ENCODE assay signal across 12 mouse cellular contexts in the genomic region with DNA sequence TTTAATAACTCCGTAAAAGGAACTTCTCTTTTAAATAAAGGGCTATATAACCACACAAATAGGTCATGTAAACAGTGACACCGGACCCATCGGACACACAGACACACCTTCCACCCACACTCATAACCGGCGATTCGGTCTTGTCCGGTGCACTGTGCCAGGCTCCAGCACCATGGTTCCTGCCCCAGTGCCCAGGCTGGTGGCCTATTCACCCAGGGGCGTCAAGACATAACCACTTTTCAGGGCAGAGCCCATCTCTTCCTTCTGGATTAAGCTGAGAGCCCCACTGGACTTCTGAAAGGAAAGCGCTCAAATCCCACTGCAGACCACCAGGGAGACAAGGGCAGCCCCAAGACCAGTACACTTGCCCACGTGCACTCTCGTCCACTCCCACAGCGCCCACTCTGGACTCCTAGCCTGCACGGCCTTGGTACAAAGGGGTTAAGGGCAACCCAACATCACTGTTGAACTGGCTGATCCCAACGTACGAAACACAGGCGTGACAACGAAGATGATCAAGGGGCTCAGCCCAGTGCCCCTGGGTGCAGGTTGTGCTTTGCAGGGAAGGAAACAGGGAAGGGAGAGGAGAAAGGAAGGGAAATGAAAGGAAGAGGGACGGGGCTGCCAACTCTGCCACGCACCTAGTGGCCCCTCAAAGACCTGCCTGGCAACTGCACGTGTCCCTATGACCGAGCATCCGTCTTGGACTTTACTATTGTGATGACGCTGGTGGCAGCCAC. TPM values are rescaled to one million over a fixed set of nuclear protein-coding genes. Genes with fewer than 3 reads are reported as not detected.
A peak's percentile ranks its signal among the peaks of the same experiment; 100 is the strongest.
DNase-seq lines count a peak whose midpoint lies in the region; ATAC-seq lines count a peak whose summit lies in the region.
"Had no signal": no experiment of that assay in that cellular context is flagged by ENCODE, and none has a peak within 500 bp of the region (broad histone marks: within the 10 kb centered on the region; RNA-seq: fewer than 3 reads in every experiment).

No protein-coding gene starts in this region.

- peak overlapping the region; percentile 96; the same call in 1 of the 2 replicates for H3K4me3 ChIP-seq in forebrain, embryonic 10.5 days
- H3K4me3 ChIP-seq in forebrain, embryonic 12.5 days (replicated peaks) = no peak overlapping the region
- H3K4me3 ChIP-seq in lung, embryonic 15.5 days = peak overlapping the region; percentile 1; the same call in 1 of the 2 replicates
- no peak overlapping the region for H3K4me3 ChIP-seq in intestine, embryonic 15.5 days (replicated peaks)
- no peak overlapping the region for H3K4me3 ChIP-seq in neural tube, embryonic 13.5 days

- no peak overlapping the region for H3K4me2 ChIP-seq in forebrain, embryonic 12.5 days
- H3K4me2 ChIP-seq in lung, embryonic 15.5 days = no peak overlapping the region
- peak overlapping the region; percentile 12; the same call in 1 of the 2 replicates for H3K4me2 ChIP-seq in intestine, embryonic 15.5 days (replicated peaks)
- H3K4me2 ChIP-seq in neural tube, embryonic 13.5 days = 0 out of 2 replicates have a peak overlapping the region, but pooled peaks have one; percentile 35

- H3K9me3 ChIP-seq in forebrain, embryonic 10.5 days = no peaks in the 10 kb centered on the region
- H3K9me3 ChIP-seq in forebrain, embryonic 12.5 days = no peaks in the 10 kb centered on the region
- H3K9me3 ChIP-seq in lung, embryonic 15.5 days = no peaks in the 10 kb centered on the region
- no peaks in the 10 kb centered on the region for H3K9me3 ChIP-seq in intestine, embryonic 15.5 days
- H3K9me3 ChIP-seq in neural tube, embryonic 13.5 days = no peaks in the 10 kb centered on the region

- no peak overlapping the region for H3K9ac ChIP-seq in forebrain, embryonic 12.5 days
- H3K9ac ChIP-seq in lung, embryonic 15.5 days = no peak overlapping the region
- H3K9ac ChIP-seq in intestine, embryonic 15.5 days = no peak overlapping the region
- no peak overlapping the region for H3K9ac ChIP-seq in neural tube, embryonic 13.5 days

- H3K36me3 ChIP-seq in forebrain, embryonic 10.5 days (replicated peaks) = peaks cover 42% of the 10 kb centered on the region
- H3K36me3 ChIP-seq in forebrain, embryonic 12.5 days (replicated peaks) = peaks cover 29% of the 10 kb centered on the region
- H3K36me3 ChIP-seq in lung, embryonic 15.5 days = peaks cover 18% of the 10 kb centered on the region
- peaks cover 13% of the 10 kb centered on the region for H3K36me3 ChIP-seq in intestine, embryonic 15.5 days
- H3K36me3 ChIP-seq in neural tube, embryonic 13.5 days = peaks cover 28% of the 10 kb centered on the region

- H3K27ac ChIP-seq in forebrain, embryonic 10.5 days = no peak overlapping the region
- no peak overlapping the region for H3K27ac ChIP-seq in forebrain, embryonic 12.5 days
- H3K27ac ChIP-seq in lung, embryonic 15.5 days = no peak overlapping the region
- H3K27ac ChIP-seq in intestine, embryonic 15.5 days = 0 out of 2 replicates have a peak overlapping the region, but pooled peaks have one; percentile 79
- H3K27ac ChIP-seq in neural tube, embryonic 13.5 days (replicated peaks) = no peak overlapping the region

- 96% methylated on average over 23 of the region's 23 CpGs for WGBS in forebrain, embryonic 10.5 days
- 94% methylated on average over 23 of the region's 23 CpGs for WGBS in forebrain, embryonic 12.5 days
- WGBS in lung, embryonic 15.5 days = 94% methylated on average over 23 of the region's 23 CpGs
- WGBS in intestine, embryonic 15.5 days = 93% methylated on average over 23 of the region's 23 CpGs
- WGBS in neural tube, embryonic 13.5 days = 96% methylated on average over 23 of the region's 23 CpGs

- no peaks in the 10 kb centered on the region for H3K27me3 ChIP-seq in forebrain, embryonic 10.5 days (ENCODE audit: poor library complexity, severe bottlenecking)
- no peaks in the 10 kb centered on the region for H3K27me3 ChIP-seq in forebrain, embryonic 12.5 days
- H3K27me3 ChIP-seq in lung, embryonic 15.5 days = no peaks in the 10 kb centered on the region
- H3K27me3 ChIP-seq in intestine, embryonic 15.5 days (replicated peaks) = no peaks in the 10 kb centered on the region
- no peaks in the 10 kb centered on the region for H3K27me3 ChIP-seq in neural tube, embryonic 13.5 days
- H3K27me3 ChIP-seq: Patski had no signal

- H3K4me1 ChIP-seq in forebrain, embryonic 10.5 days = peaks cover 73% of the 10 kb centered on the region
- peaks cover 48% of the 10 kb centered on the region for H3K4me1 ChIP-seq in forebrain, embryonic 12.5 days
- H3K4me1 ChIP-seq in lung, embryonic 15.5 days = peaks cover 48% of the 10 kb centered on the region
- peaks cover 48% of the 10 kb centered on the region for H3K4me1 ChIP-seq in intestine, embryonic 15.5 days (replicated peaks)
- H3K4me1 ChIP-seq in neural tube, embryonic 13.5 days (replicated peaks) = peaks cover 50% of the 10 kb centered on the region

- no peak for DNase-seq in forebrain, embryonic 10.5 days (ENCODE audit: extremely low spot score, low spot score)
- DNase-seq in lung, postnatal 25 days (ENCODE audit: low spot score) = no peak
- no peak for DNase-seq in layer of hippocampus, adult 11-12 months (ENCODE audit: low spot score)
- no peak for DNase-seq in cerebellum, adult 9-11 months
- DNase-seq: adrenal gland, postnatal 10 days; cerebellum, adult 8-10 months; layer of hippocampus, postnatal 36 days had no signal

- no peak for ATAC-seq in forebrain, embryonic 12.5 days (ENCODE audit: low FRiP score)
- ATAC-seq in lung, embryonic 15.5 days (ENCODE audit: borderline replicate concordance, extremely low read depth, low FRiP score, low TSS enrichment) = no peak
- no peak for ATAC-seq in intestine, embryonic 15.5 days
- ATAC-seq in neural tube, embryonic 13.5 days (ENCODE audit: low read depth) = no peak
- ATAC-seq: Patski had no signal

RNA-seq across cellular contexts. Expression of a gene that starts 3.7 kb away (rescaled TPM):
- polyA plus RNA-seq in forebrain, embryonic 10.5 days (2016; fragmentation: Nextera tagmentation; extraction: Ambion mirVana) = 30.1 and 32.8 TPM in 2 replicates
- polyA plus RNA-seq in forebrain, embryonic 12.5 days (2016; fragmentation: Nextera tagmentation; extraction: Ambion mirVana) = 43.1 and 43.3 TPM in 2 replicates
- 32.6 and 34.3 TPM in 2 replicates for polyA plus RNA-seq in lung, embryonic 15.5 days (2015; fragmentation: Nextera tagmentation; extraction: Ambion mirVana)
- polyA plus RNA-seq in intestine, embryonic 15.5 days (2015; fragmentation: Nextera tagmentation; extraction: Ambion mirVana) = 40.1 and 42.2 TPM in 2 replicates
- 52.0 and 55.2 TPM in 2 replicates for polyA plus RNA-seq in neural tube, embryonic 13.5 days (2015; fragmentation: Nextera tagmentation; extraction: Ambion mirVana)

RNA-seq across cellular contexts. Expression of a gene that starts 4.6 kb away (rescaled TPM):
- 20.2 and 22.7 TPM in 2 replicates for polyA plus RNA-seq in forebrain, embryonic 10.5 days (2016; fragmentation: Nextera tagmentation; extraction: Ambion mirVana)
- 30.9 and 32.9 TPM in 2 replicates for polyA plus RNA-seq in forebrain, embryonic 12.5 days (2016; fragmentation: Nextera tagmentation; extraction: Ambion mirVana)
- polyA plus RNA-seq in lung, embryonic 15.5 days (2015; fragmentation: Nextera tagmentation; extraction: Ambion mirVana) = 23.3 and 24.5 TPM in 2 replicates
- polyA plus RNA-seq in intestine, embryonic 15.5 days (2015; fragmentation: Nextera tagmentation; extraction: Ambion mirVana) = 26.9 and 28.5 TPM in 2 replicates
- polyA plus RNA-seq in neural tube, embryonic 13.5 days (2015; fragmentation: Nextera tagmentation; extraction: Ambion mirVana) = 35.5 and 36.0 TPM in 2 replicates

RNA-seq across cellular contexts. Expression of a gene that starts 11.0 kb away (rescaled TPM):
- polyA plus RNA-seq in forebrain, embryonic 10.5 days (2016; fragmentation: Nextera tagmentation; extraction: Ambion mirVana) = 145 and 148 TPM in 2 replicates
- 139 and 142 TPM in 2 replicates for polyA plus RNA-seq in forebrain, embryonic 12.5 days (2016; fragmentation: Nextera tagmentation; extraction: Ambion mirVana)
- 103 and 126 TPM in 2 replicates for polyA plus RNA-seq in lung, embryonic 15.5 days (2015; fragmentation: Nextera tagmentation; extraction: Ambion mirVana)
- polyA plus RNA-seq in intestine, embryonic 15.5 days (2015; fragmentation: Nextera tagmentation; extraction: Ambion mirVana) = 250 and 306 TPM in 2 replicates
- 167 and 175 TPM in 2 replicates for polyA plus RNA-seq in neural tube, embryonic 13.5 days (2015; fragmentation: Nextera tagmentation; extraction: Ambion mirVana)

RNA-seq across cellular contexts. Expression of a gene that starts 14.8 kb away (rescaled TPM):
- polyA plus RNA-seq in forebrain, embryonic 10.5 days (2016; fragmentation: Nextera tagmentation; extraction: Ambion mirVana) = 37.5 and 40.5 TPM in 2 replicates
- 32.5 and 32.8 TPM in 2 replicates for polyA plus RNA-seq in forebrain, embryonic 12.5 days (2016; fragmentation: Nextera tagmentation; extraction: Ambion mirVana)
- 25.4 and 27.2 TPM in 2 replicates for polyA plus RNA-seq in lung, embryonic 15.5 days (2015; fragmentation: Nextera tagmentation; extraction: Ambion mirVana)
- polyA plus RNA-seq in intestine, embryonic 15.5 days (2015; fragmentation: Nextera tagmentation; extraction: Ambion mirVana) = 26.4 TPM in 2 replicates
- polyA plus RNA-seq in neural tube, embryonic 13.5 days (2015; fragmentation: Nextera tagmentation; extraction: Ambion mirVana) = 24.7 and 24.8 TPM in 2 replicates

RNA-seq across cellular contexts. Expression of a gene that starts 19.2 kb away (rescaled TPM):
- not detected in 2 replicates for polyA plus RNA-seq in forebrain, embryonic 10.5 days (2016; fragmentation: Nextera tagmentation; extraction: Ambion mirVana)
- not detected in 2 replicates for polyA plus RNA-seq in forebrain, embryonic 12.5 days (2016; fragmentation: Nextera tagmentation; extraction: Ambion mirVana)
- 0.55 and 1.3 TPM in 2 replicates for polyA plus RNA-seq in lung, embryonic 15.5 days (2015; fragmentation: Nextera tagmentation; extraction: Ambion mirVana)
- polyA plus RNA-seq in intestine, embryonic 15.5 days (2015; fragmentation: Nextera tagmentation; extraction: Ambion mirVana) = not detected in 2 replicates
- 0.66 and 1.7 TPM in 2 replicates for polyA plus RNA-seq in neural tube, embryonic 13.5 days (2015; fragmentation: Nextera tagmentation; extraction: Ambion mirVana)
- polyA plus RNA-seq: Patski had no signal

Comparison
In these comparisons a context has a peak if more than half of its experiments do, and no peak if none do; other contexts are left out.
1. H3K4me3 ChIP-seq: peak in forebrain, embryonic 10.5 days (single experiment) and lung, embryonic 15.5 days (single experiment); none in forebrain, embryonic 12.5 days (single experiment), intestine, embryonic 15.5 days (single experiment) and neural tube, embryonic 13.5 days (single experiment).
2. H3K4me2 ChIP-seq: peak in intestine, embryonic 15.5 days (single experiment) and neural tube, embryonic 13.5 days (single experiment); none in forebrain, embryonic 12.5 days (single experiment) and lung, embryonic 15.5 days (single experiment).